Mouse (Mus musculus): ENCODE measurements around the gene Cd4.

DNA sequence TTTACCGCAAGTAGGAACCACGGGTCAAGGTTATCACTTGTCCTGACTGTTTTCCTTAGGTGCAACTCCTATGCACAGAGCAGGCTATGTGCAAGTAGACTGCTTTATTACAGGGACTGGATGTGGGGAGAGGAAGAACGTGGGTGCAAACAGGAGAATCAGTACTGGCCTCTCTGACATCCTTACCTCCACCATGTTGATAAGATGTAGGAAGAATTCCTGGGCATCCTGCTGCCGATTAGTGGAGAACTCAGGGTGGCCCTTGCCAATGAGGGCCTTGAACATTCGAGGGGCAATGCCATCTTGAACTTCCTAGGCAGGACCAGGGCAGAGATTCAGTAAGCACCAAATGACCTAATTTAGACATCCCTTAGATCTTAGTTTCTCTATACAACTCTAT is 67.1 kb downstream of the Cd4 start:
- no peak for TF ChIP-seq CTCF (IDR thresholded peaks at IDR 0.05; ENCODE audit: low read depth)
- no peak for TF ChIP-seq EP300 (IDR thresholded peaks at IDR 0.05; ENCODE audit: low read depth)
